Mouse (Mus musculus): ENCODE results near the gene Wdr3. TPM values are rescaled to one million over a fixed set of nuclear protein-coding genes. Genes with fewer than 3 reads are reported as not detected.

Gene Wdr3
- total and polyA plus RNA-seq, 2 experiments from 2014 or later = 16.0 to 22.1 TPM

DNA sequence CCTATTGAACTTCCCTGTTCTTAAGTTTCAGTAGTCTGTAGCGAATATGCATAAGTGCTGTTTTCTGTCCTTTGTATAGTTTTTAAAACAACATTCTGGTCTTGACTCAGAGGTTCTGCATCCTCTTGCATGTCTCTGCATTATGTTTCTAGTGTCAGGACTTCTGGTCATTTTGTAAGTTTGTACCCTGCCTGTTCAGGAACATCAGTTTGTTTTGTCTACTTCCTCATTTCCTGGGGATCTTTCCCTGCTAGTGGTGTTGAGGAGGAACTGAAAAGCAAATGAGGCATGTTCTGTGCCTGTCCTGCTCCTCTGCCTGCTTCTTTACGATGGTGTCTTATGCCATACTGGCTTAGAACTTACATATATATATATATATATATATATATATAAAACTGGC is 13.8 kb upstream of the Wdr3 start:
- no peak for ATAC-seq
- Histone ChIP-seq H3K4me1 (ENCODE audit: insufficient read depth, low read length) (no peaks in the 10 kb centered on the region), H3K4me3 (ENCODE audit: low read length) (no peak overlapping the region), H3K9me3 (ENCODE audit: low read length) (no peaks in the 10 kb centered on the region), H3K36me3 (ENCODE audit: insufficient read depth, low read length) (peaks cover 64% of the 10 kb centered on the region; the same call in 1 of the 2 replicates), H3K9ac (replicated peaks; ENCODE audit: low read length) (no peak overlapping the region), H3K4me2 (ENCODE audit: low read depth, low read length) (no peak overlapping the region), H3K27me3 (ENCODE audit: insufficient read depth, low read length) (no peaks in the 10 kb centered on the region), H3K27ac (no peak overlapping the region)
- no peak for DNase-seq (ENCODE audit: low spot score)
- TF ChIP-seq CTCF (IDR thresholded peaks at IDR 0.05; ENCODE audit: low read depth) = no peak
- 89% methylated on average over 2 of the region's 2 CpGs for whole genome bisulfite sequencing

DNA sequence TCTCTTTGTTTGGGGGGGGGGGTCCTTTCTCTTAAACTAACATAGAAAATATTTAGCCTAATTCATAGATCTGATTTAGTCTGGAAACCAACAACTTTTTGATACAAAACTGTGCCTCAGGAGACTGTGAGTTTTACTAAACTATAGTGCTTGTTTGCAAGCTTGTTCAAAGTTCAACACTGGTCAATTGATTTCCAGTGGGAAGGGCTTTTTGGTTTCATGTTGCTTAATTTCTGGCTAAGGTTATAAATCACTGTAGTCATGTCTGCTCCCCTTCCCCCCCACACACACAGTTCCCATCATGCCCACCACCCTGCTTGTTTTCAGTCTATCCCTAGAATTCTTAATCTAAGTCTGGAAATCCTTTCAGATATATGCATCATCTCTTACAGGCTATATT is 2.8 kb upstream of the Wdr3 start:
- no peaks in the 10 kb centered on the region for H3K36me3 ChIP-seq (ENCODE audit: insufficient read depth, low read length)
- ATAC-seq (no peak), DNase-seq (ENCODE audit: low spot score) (no peak)
- H3K4me3 ChIP-seq (ENCODE audit: low read length) = no peak overlapping the region
- peaks cover 6% of the 10 kb centered on the region; the same call in 1 of the 2 replicates for H3K4me1 ChIP-seq (ENCODE audit: insufficient read depth, low read length)
- H3K27me3 ChIP-seq (ENCODE audit: insufficient read depth, low read length) = no peaks in the 10 kb centered on the region
- no peak overlapping the region for H3K4me2 ChIP-seq (ENCODE audit: low read depth, low read length)
- no peaks in the 10 kb centered on the region for H3K9me3 ChIP-seq (ENCODE audit: low read length)
- TF ChIP-seq CTCF (IDR thresholded peaks at IDR 0.05; ENCODE audit: low read depth) = no peak
- no peak overlapping the region for H3K27ac ChIP-seq
- H3K9ac ChIP-seq (replicated peaks; ENCODE audit: low read length) = no peak overlapping the region

DNA sequence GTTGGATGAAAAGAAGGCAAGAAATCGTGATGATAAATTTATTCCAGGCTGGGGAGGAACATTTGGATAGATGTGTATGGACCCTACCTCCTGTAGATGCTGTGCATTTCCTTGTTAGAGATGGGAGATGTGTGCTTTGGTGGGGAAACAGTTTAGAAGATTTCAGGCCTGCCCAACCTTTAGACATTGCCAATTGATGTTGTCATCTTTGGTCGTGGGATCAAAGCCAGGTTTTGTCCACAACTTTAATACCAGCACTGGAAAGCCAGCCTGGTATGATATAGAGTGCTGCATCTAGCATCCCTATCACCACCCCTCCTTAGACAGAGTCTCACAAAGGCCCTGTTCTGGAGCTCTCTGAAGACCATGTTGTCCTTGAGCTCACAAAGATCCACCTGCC is 1.3 kb upstream of the Wdr3 start:
- Histone ChIP-seq H3K4me1 (ENCODE audit: insufficient read depth, low read length) (peaks cover 6% of the 10 kb centered on the region; the same call in 1 of the 2 replicates), H3K36me3 (ENCODE audit: insufficient read depth, low read length) (peaks cover 9% of the 10 kb centered on the region; the same call in 1 of the 2 replicates), H3K4me2 (ENCODE audit: low read depth, low read length) (peak overlapping the region; percentile 86; the same call in 1 of the 2 replicates), H3K27me3 (ENCODE audit: insufficient read depth, low read length) (no peaks in the 10 kb centered on the region), H3K4me3 (ENCODE audit: low read length) (no peak overlapping the region), H3K9ac (replicated peaks; ENCODE audit: low read length) (no peak overlapping the region), H3K27ac (no peak overlapping the region), H3K9me3 (ENCODE audit: low read length) (no peaks in the 10 kb centered on the region)
- no peak for TF ChIP-seq CTCF (IDR thresholded peaks at IDR 0.05; ENCODE audit: low read depth)
- 81% methylated on average over 2 of the region's 2 CpGs for WGBS
- ATAC-seq (no peak), DNase-seq (ENCODE audit: low spot score) (no peak)

DNA sequence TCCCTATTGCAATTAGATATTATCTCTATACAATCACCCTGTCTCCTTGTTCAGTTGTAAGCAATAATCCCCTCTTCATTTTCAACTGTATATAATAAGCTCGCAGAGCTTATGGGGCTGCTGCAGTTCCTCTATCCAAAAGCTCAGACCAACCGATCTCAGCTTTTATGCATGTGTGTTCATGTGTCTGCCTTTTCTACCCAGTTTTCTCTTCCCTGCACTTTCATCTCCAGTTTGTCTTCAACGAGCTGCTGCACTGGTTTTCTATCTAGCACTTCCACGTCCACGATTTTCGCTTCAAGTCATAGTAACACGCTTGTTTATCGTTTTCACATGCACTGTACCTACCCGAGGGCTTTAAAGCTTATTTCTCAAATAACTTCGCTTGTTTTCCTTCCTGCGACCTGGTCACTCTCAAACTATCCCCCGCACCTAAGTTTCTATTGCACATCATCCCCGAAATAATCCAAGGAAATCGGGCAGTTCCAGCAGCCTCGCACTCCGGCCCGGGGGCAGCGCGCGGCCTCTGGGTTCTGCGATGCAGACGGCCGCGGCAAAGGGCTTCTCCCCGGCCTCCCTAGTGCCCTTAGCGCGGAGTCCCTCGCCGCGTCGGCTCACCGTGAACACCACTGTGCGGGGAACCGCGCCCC is 417 bp downstream of the Wdr3 start:
- no peak overlapping the region for H3K27ac ChIP-seq
- H3K4me3 ChIP-seq (ENCODE audit: low read length) = peak overlapping the region; percentile 89
- ATAC-seq (no peak; the same call in 1 of the 2 replicates), DNase-seq (ENCODE audit: low spot score) (no peak)
- peaks cover 6% of the 10 kb centered on the region; the same call in 1 of the 2 replicates for H3K4me1 ChIP-seq (ENCODE audit: insufficient read depth, low read length)
- peak overlapping the region; percentile 89 for H3K9ac ChIP-seq (replicated peaks; ENCODE audit: low read length)
- TF ChIP-seq CTCF (IDR thresholded peaks at IDR 0.05; ENCODE audit: low read depth) = no peak
- peaks cover 19% of the 10 kb centered on the region for H3K36me3 ChIP-seq (ENCODE audit: insufficient read depth, low read length)
- no peaks in the 10 kb centered on the region for H3K27me3 ChIP-seq (ENCODE audit: insufficient read depth, low read length)
- peak overlapping the region; percentile 86 for H3K4me2 ChIP-seq (ENCODE audit: low read depth, low read length)
- WGBS = under 1% methylated on average over 35 of the region's 35 CpGs
- H3K9me3 ChIP-seq (ENCODE audit: low read length) = no peaks in the 10 kb centered on the region

DNA sequence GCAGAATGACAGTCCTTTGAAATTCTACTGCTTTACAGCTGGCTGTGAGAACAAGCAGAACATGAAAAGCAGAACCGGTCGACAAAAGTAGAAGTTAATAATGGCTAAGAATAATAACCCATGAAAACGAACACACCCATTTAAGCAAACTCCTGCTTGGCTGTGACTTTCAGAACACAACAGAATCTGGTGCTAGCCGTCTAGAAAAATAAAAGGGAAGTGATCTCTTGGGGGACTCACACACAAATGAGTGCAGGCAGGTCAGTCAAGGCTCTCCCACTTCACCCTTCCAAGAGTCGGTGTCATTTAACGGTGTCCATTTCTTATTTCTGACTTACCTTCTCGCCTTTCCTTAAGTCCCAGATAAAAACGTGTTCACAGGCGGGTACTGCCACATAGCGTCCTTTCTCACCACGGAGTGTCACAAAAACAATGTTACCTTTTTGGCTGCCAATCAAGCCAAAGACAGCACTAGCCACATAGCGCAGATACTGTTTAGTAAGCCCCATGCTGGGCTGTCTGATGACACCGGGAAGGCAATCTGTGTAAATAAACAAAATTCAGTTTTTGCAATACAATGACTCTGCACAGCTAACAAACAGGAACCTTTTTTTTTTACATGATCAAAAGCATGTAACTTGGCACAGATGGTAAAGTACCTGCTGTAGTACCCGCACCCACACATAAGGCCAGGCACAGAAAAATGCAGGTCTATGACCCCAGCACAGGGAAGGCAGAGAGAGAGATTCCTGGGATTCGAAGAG is 1.3 kb downstream of the Wdr3 start:
- H3K9me3 ChIP-seq (ENCODE audit: low read length) = no peaks in the 10 kb centered on the region
- H3K4me1 ChIP-seq (ENCODE audit: insufficient read depth, low read length) = peaks cover 6% of the 10 kb centered on the region; the same call in 1 of the 2 replicates
- H3K9ac ChIP-seq (replicated peaks; ENCODE audit: low read length) = peak overlapping the region; percentile 89
- peak overlapping the region; percentile 86 for H3K4me2 ChIP-seq (ENCODE audit: low read depth, low read length)
- DNase-seq (ENCODE audit: low spot score) = no peak
- no peak overlapping the region for H3K27ac ChIP-seq
- 83% methylated on average over 15 of the region's 15 CpGs for WGBS
- ATAC-seq = no peak
- H3K4me3 ChIP-seq (ENCODE audit: low read length) = peak overlapping the region; percentile 89
- H3K27me3 ChIP-seq (ENCODE audit: insufficient read depth, low read length) = no peaks in the 10 kb centered on the region
- peaks cover 27% of the 10 kb centered on the region for H3K36me3 ChIP-seq (ENCODE audit: insufficient read depth, low read length)
- no peak for TF ChIP-seq CTCF (IDR thresholded peaks at IDR 0.05; ENCODE audit: low read depth)

DNA sequence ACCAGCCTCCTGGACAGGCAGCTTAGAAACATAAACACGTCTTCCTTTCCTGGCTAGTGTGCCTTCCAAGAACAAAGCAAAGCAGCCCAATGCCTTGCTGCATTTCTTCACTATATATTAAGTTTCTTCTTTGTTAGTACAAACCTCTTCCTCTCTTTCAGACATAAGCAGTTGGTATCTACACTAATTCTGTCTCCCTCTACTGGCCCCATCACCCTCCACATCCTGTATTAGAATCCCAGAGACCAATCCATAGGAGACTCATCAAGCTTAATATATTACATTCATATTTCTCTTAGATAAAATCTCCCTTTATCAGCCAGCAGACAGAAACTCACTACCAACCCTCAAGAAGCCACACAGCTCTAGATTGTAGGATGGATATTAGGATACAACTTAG is 39.8 kb downstream of the Wdr3 start:
- no peaks in the 10 kb centered on the region for H3K9me3 ChIP-seq (ENCODE audit: low read length)
- H3K27ac ChIP-seq = no peak overlapping the region
- no peak overlapping the region for H3K4me3 ChIP-seq (ENCODE audit: low read length)
- no peaks in the 10 kb centered on the region for H3K36me3 ChIP-seq (ENCODE audit: insufficient read depth, low read length)
- ATAC-seq (no peak), DNase-seq (ENCODE audit: low spot score) (peak; percentile 13)
- WGBS = 67% methylated on average over 1 of the region's 1 CpGs
- no peak overlapping the region for H3K4me2 ChIP-seq (ENCODE audit: low read depth, low read length)
- TF ChIP-seq CTCF (IDR thresholded peaks at IDR 0.05; ENCODE audit: low read depth) = peak; percentile 35; the same call in 1 of the 2 replicates
- no peak overlapping the region for H3K9ac ChIP-seq (replicated peaks; ENCODE audit: low read length)
- H3K27me3 ChIP-seq (ENCODE audit: insufficient read depth, low read length) = no peaks in the 10 kb centered on the region
- H3K4me1 ChIP-seq (ENCODE audit: insufficient read depth, low read length) = no peaks in the 10 kb centered on the region

DNA sequence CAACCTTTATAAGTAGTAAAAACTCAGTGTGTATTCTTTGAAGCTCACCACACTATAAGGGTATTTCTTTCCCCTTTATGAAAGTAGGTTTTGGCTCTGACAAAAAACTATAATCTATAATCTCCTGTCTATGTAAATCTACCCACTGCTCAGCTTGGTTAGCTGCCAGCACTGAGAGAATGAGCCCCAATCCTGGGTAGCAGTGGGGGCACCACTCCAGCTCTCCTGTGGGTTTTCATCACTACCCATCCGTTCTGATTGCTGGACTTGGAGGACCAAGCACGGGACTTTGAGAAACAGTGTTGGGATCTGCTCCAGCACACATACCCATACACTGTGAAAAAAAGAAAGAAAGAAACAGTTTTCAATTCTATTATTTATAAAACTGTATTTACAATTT is 40.2 kb downstream of the Wdr3 start:
- H3K4me1 ChIP-seq (ENCODE audit: insufficient read depth, low read length) = no peaks in the 10 kb centered on the region
- H3K4me3 ChIP-seq (ENCODE audit: low read length) = no peak overlapping the region
- no peak overlapping the region for H3K9ac ChIP-seq (replicated peaks; ENCODE audit: low read length)
- ATAC-seq = no peak
- no peak overlapping the region for H3K4me2 ChIP-seq (ENCODE audit: low read depth, low read length)
- no peaks in the 10 kb centered on the region for H3K36me3 ChIP-seq (ENCODE audit: insufficient read depth, low read length)
- DNase-seq (ENCODE audit: low spot score) = no peak
- H3K9me3 ChIP-seq (ENCODE audit: low read length) = no peaks in the 10 kb centered on the region
- TF ChIP-seq CTCF (IDR thresholded peaks at IDR 0.05; ENCODE audit: low read depth) = no peak
- H3K27ac ChIP-seq = no peak overlapping the region
- no peaks in the 10 kb centered on the region for H3K27me3 ChIP-seq (ENCODE audit: insufficient read depth, low read length)
- 43% methylated on average over 2 of the region's 2 CpGs for WGBS

Measured in hindbrain, postnatal 0 days (tissue).